Mouse (Mus musculus): ENCODE measurements around the gene Olfr1249.
"Not testable (repeated sequence)": the region's sequence is repeated elsewhere in the genome, so short reads cannot be mapped to it uniquely, and the experiment has no call there.

Gene Olfr1249

DNA sequence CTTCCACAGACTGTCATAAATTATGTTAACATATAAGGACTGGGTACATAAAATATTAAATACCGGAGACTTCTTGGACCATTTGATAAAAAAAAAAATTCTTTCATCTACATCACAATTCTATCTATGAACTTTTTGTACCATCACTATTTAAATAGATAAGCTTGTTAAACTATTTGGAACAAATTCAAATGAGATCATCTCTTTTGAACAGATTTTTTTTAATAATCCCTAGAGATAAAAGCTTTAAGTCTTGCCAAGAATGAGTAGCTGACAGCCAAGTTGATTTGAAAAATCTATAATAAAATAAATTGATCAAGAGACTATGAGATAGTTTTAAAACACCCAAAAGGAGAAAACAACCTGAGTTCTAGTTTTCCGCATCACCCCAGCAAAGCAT is at the start of gene Olfr1249:
Gene Olfr1249 (minus strand): TSS at position 101 of the 400 bp plus-strand sequence.
- no peak for DNase-seq

DNA sequence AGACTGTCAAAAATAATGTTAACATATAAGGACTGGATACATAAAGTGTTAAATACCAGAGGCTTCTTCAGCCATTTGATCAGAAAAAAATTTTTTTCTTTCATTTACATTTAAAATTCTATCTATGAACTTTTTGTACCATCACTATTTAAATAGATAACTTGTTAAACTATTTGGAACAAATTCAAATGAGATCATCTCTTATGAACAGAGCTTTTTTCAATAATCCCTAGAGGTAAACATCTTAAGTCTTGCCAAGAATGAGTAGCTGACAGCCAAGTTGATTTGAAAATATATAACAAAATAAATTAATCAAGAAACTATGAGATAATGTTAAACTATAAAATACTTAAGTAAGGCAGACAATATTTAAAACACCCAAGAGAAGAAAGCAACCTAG is 37.1 kb upstream of the Olfr1249 start, which contains the start of gene Olfr1251:
Gene Olfr1251 (minus strand): TSS at position 101 of the 400 bp plus-strand sequence.
- DNase-seq: no peak

DNA sequence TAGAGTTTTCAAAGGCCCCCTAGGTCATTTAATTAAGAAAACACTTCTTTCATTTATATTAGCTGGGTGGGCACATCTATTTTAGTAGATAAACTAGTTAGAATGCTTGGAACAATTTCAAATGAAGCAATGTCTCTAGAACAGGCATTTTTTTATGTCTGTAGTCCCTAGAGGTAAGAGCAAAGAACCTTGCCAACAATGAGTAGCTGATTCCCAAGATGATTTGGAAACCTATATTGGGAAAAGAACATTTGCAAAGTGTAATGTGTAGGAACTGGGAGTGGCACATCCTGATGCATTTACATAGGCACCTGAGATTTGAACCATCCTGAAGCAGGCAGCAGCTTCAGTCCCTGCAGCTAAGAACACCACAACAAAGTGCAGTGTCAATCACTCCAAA is 26.6 kb upstream of the Olfr1249 start, which contains the start of gene Olfr1250:
Gene Olfr1250 (minus strand): TSS at position 101 of the 400 bp plus-strand sequence.
- no peak for DNase-seq

DNA sequence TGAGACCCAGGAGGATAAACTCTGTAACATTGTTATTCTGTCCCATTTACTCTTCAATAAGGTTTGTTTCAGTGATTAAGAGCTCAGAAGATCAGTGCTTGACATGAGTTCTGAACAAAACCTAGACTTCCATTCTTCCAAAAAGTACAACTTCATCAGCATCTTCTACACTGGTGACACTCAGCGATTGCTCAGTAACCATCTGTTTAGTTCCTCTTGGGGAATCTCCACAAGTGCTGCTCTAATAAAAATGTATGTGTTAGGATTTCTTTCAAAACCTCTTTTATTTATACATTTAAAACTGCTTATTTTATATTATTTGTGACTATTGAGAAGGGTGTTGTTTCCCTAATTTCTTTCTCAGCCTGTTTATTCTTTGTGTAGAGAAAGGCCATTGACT is 16.6 kb downstream of the Olfr1249 start, which contains the start of gene Olfr1248:
Gene Olfr1248 (minus strand): TSS at position 101 of the 400 bp plus-strand sequence.
- DNase-seq: not testable (repeated sequence)

DNA sequence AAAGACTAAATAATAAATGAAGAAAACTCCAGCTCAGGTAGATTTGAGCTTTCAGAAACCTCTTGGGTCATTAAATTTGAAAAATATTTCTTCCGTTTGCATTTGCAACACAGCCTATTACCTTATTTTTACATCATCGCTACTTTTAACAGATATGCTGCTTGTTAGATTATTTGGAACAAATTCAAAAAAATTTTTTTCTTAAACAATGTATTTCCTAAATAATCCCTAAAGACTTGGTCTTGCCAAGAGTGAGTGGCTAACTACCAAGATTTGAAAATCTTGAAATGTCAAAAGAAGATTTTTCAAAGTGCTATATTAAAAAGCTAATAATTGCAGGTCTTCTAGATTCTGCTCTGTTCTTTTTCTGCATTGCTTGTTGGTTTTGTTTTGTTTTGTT is 20.8 kb downstream of the Olfr1249 start, which contains the start of gene Olfr1247:
Gene Olfr1247 (minus strand): TSS at position 101 of the 400 bp plus-strand sequence.
- DNase-seq: no peak

DNA sequence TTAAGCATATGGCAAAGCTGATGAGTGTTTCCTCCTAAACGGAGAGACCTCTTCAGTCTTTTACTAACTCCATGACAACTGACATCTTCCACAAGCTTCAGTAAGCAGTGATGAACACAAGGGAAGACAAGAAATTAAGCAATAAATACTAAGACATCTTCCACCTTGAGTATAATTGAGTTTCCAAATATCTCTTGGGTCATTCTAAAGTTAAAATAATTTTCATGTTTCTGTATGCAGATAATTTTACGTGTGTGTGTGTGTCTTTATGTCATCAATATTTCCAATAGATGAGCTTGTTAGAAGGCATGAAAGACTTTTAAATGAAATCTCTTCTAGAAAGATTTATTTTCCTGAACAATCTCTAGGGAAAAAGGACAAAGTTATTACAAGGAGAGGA is 41.7 kb downstream of the Olfr1249 start, which contains the start of gene Olfr1246:
Gene Olfr1246 (minus strand): TSS at position 101 of the 400 bp plus-strand sequence.
- DNase-seq: no peak

Data from liver (tissue).